Mouse (Mus musculus) liver, embryonic 16.5 days (tissue): ENCODE data around the gene Cntnap2. TPM values are rescaled to one million over a fixed set of nuclear protein-coding genes. Genes with fewer than 3 reads are reported as not detected.

Source experiments
- ATAC-seq: fragments of 200-750 bp; cut with Nextera tagmentation; 2 replicates; pipeline ENCODE4 v1.8.0; 2017; ENCODE audit warnings: low read depth, mild to moderate bottlenecking, moderate number of reproducible peaks, moderate library complexity
- H3K27ac ChIP-seq: fragments of 300-500 bp; sonication (generic); 2 replicates; pipeline ENCODE4 v1.5.1; 2014; ENCODE audit warnings: mild to moderate bottlenecking, low read length
- H3K27me3 ChIP-seq: fragments of 300-500 bp; sonication (generic); 2 replicates; pipeline ENCODE4 v1.6.1; 2014; ENCODE audit warnings: low read depth, low read length, mixed read lengths; ENCODE audit not compliant: control insufficient read depth, insufficient read depth
- H3K36me3 ChIP-seq: fragments of 300-500 bp; sonication (generic); 2 replicates; pipeline ENCODE4 v1.6.1; 2014; ENCODE audit warnings: mild to moderate bottlenecking; ENCODE audit not compliant: control insufficient read depth, insufficient read depth
- H3K4me1 ChIP-seq: fragments of 300-500 bp; sonication (generic); 2 replicates; pipeline ENCODE4 v1.6.1; 2014; ENCODE audit warnings: low read depth, low read length, mixed read lengths; ENCODE audit not compliant: control insufficient read depth
- H3K4me2 ChIP-seq: fragments of 300-500 bp; sonication (generic); 2 replicates; pipeline ENCODE4 v1.6.1; 2014; ENCODE audit warnings: low read depth, low read length, mixed read lengths
- H3K4me3 ChIP-seq: fragments of 300-500 bp; sonication (generic); 2 replicates; pipeline ENCODE4 v1.5.1; 2014; ENCODE audit warnings: low read depth, mild to moderate bottlenecking, low read length
- H3K9ac ChIP-seq: fragments of 300-500 bp; sonication (generic); 2 replicates; pipeline ENCODE4 v1.6.1; 2014; ENCODE audit warnings: low read depth, low read length
- H3K9me3 ChIP-seq: fragments of 300-500 bp; sonication (generic); replicated peaks from 2 replicates; pipeline ENCODE4 v1.6.1; 2016; ENCODE audit warnings: low read length; ENCODE audit not compliant: control insufficient read depth
- WGBS: fragments of 180-500 bp; shearing (Covaris S2); extraction: QIAGEN DNeasy Blood & Tissue Kit; methylation state at CpG from one replicate; pipeline ENCODE4 v1.1.7; 2014; ENCODE audit not compliant: insufficient replicate concordance; 5-methylcytosine and 5-hydroxymethylcytosine counted together
- polyA plus RNA-seq: library from polyadenylated mRNA; unstranded; fragments of >200 nt; fragmentation: Nextera tagmentation; extraction: Ambion mirVana; gene quantifications from 2 replicates; pipeline ENCODE4 v1.2.1, GENCODE M21; 2015

Gene Cntnap2
- polyA plus RNA-seq, 1 experiment from 2014 or later: 0.19 TPM

GRCm38 (mm10) chr6:46675621-46676020, 1616.5 kb downstream of the Cntnap2 start:
- no peak overlapping the region for H3K27ac ChIP-seq
- no peak for ATAC-seq
- no peak overlapping the region for H3K4me2 ChIP-seq
- H3K9ac ChIP-seq: no peak overlapping the region
- H3K9me3 ChIP-seq: no peaks in the 10 kb centered on the region
- no peaks in the 10 kb centered on the region for H3K27me3 ChIP-seq
- H3K36me3 ChIP-seq: no peaks in the 10 kb centered on the region
- no peak overlapping the region for H3K4me3 ChIP-seq
- WGBS: 66% methylated on average over 4 of the region's 4 CpGs
- no peaks in the 10 kb centered on the region for H3K4me1 ChIP-seq

- H3K36me3 ChIP-seq: no peaks in the 10 kb centered on the region
- no peaks in the 10 kb centered on the region for H3K9me3 ChIP-seq
- no peak overlapping the region for H3K9ac ChIP-seq
- no peak overlapping the region for H3K4me3 ChIP-seq
- no peak overlapping the region for H3K27ac ChIP-seq
- 55% methylated on average over 1 of the region's 1 CpGs for WGBS
- no peak for ATAC-seq
- H3K4me2 ChIP-seq: no peak overlapping the region
- no peaks in the 10 kb centered on the region for H3K27me3 ChIP-seq
- H3K4me1 ChIP-seq: no peaks in the 10 kb centered on the region
Observed at GRCm38 (mm10) chr6:46696187-46696586, 1637.0 kb downstream of the Cntnap2 start.

DNA sequence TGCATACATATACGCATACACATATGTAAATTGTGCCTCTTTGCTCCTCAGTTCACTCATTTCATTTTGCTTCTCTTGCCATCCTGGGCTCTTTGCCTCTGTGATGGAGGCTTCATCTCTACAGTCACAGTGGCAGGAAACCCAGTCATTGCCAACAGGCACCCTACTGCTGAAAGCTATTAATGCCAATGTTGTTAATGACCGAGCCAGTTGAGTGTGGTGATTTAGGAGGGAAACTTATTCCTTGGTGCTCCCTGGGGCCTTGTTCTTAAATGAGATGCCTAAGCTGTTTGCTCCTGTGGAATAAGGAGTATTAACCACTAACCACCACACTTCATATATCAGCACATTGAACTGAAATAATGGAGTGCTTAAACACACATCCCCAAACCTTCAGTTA, 1640.2 kb downstream of the Cntnap2 start:
- no peaks in the 10 kb centered on the region for H3K4me1 ChIP-seq

GRCm38 (mm10) chr6:46704293-46705170, 1645.4 kb downstream of the Cntnap2 start:
- H3K9ac ChIP-seq: no peak overlapping the region
- no peak overlapping the region for H3K4me2 ChIP-seq
- no peaks in the 10 kb centered on the region for H3K27me3 ChIP-seq
- WGBS: 50% methylated on average over 7 of the region's 7 CpGs
- H3K9me3 ChIP-seq: no peaks in the 10 kb centered on the region
- no peaks in the 10 kb centered on the region for H3K36me3 ChIP-seq
- H3K4me3 ChIP-seq: no peak overlapping the region
- no peak overlapping the region for H3K27ac ChIP-seq
- no peak for ATAC-seq
- H3K4me1 ChIP-seq: no peaks in the 10 kb centered on the region

More for the DNA sequence above, 1640.2 kb downstream of the Cntnap2 start:
- no peaks in the 10 kb centered on the region for H3K36me3 ChIP-seq
- ATAC-seq: no peak
- H3K4me2 ChIP-seq: no peak overlapping the region
- H3K9me3 ChIP-seq: no peaks in the 10 kb centered on the region
- 69% methylated on average over 2 of the region's 2 CpGs for WGBS
- H3K27me3 ChIP-seq: no peaks in the 10 kb centered on the region
- no peak overlapping the region for H3K4me3 ChIP-seq
- no peak overlapping the region for H3K9ac ChIP-seq
- no peak overlapping the region for H3K27ac ChIP-seq

DNA sequence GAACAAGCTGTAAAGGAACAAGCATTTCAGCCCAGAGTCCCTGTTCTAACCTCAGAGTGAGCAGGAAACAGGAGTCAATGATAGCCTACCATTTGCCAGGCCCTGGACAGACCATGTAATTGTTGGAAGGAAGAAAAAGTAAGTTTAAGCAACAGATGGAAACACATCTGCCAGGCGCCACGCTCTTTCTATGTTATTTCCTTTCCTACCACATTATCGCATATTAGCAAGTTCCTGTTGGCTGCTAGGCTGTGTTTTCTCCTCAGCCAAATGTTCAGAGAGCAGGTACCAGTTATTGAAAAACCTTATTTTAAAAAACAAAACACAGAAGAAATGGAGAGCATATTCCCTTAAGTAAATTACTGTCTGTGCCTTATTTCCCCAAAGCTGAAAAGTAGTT, 1646.8 kb downstream of the Cntnap2 start:
- WGBS: 75% methylated on average over 3 of the region's 3 CpGs
- Histone ChIP-seq H3K27ac (no peak overlapping the region), H3K4me3 (no peak overlapping the region), H3K4me1 (no peaks in the 10 kb centered on the region), H3K36me3 (no peaks in the 10 kb centered on the region), H3K9ac (no peak overlapping the region), H3K9me3 (no peaks in the 10 kb centered on the region), H3K4me2 (no peak overlapping the region), H3K27me3 (no peaks in the 10 kb centered on the region)
- no peak for ATAC-seq

DNA sequence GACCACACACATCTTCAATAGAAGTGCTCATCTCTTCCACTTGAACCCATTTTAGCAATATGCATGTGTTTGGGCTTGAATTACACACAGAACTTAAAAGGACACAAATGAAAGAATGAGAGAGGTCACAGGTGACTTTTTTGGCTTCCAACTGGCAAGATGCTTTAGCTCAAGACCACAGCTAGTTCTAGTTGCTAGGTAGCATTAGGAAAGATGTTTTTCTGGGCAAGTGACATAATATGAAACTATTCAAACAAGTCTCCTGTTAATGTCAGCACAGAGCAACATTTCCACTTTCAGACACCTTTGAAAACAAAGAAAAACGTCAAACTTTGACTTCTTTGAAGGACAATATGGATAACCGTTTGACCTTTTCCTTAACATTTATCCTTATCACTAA, 1657.4 kb downstream of the Cntnap2 start:
- Histone ChIP-seq H3K9ac (no peak overlapping the region), H3K27ac (no peak overlapping the region), H3K4me2 (no peak overlapping the region), H3K27me3 (no peaks in the 10 kb centered on the region), H3K4me1 (no peaks in the 10 kb centered on the region), H3K4me3 (no peak overlapping the region), H3K9me3 (no peaks in the 10 kb centered on the region), H3K36me3 (no peaks in the 10 kb centered on the region)
- ATAC-seq: no peak
- WGBS: 26% methylated on average over 2 of the region's 2 CpGs

GRCm38 (mm10) chr6:46733794-46734193, 1674.6 kb downstream of the Cntnap2 start:
- no peaks in the 10 kb centered on the region for H3K27me3 ChIP-seq
- no peak for ATAC-seq
- no peak overlapping the region for H3K9ac ChIP-seq
- no peaks in the 10 kb centered on the region for H3K36me3 ChIP-seq
- H3K4me3 ChIP-seq: no peak overlapping the region
- no peaks in the 10 kb centered on the region for H3K4me1 ChIP-seq
- H3K4me2 ChIP-seq: no peak overlapping the region
- H3K9me3 ChIP-seq: no peaks in the 10 kb centered on the region
- no peak overlapping the region for H3K27ac ChIP-seq

GRCm38 (mm10) chr6:46748448-46748847, 1689.3 kb downstream of the Cntnap2 start:
- H3K4me1 ChIP-seq: no peaks in the 10 kb centered on the region
- H3K36me3 ChIP-seq: no peaks in the 10 kb centered on the region
- H3K9ac ChIP-seq: no peak overlapping the region
- no peak overlapping the region for H3K4me2 ChIP-seq
- H3K27me3 ChIP-seq: no peaks in the 10 kb centered on the region
- no peaks in the 10 kb centered on the region for H3K9me3 ChIP-seq
- H3K4me3 ChIP-seq: no peak overlapping the region
- H3K27ac ChIP-seq: no peak overlapping the region
- no peak for ATAC-seq

- Histone ChIP-seq H3K27ac (no peak overlapping the region), H3K4me2 (no peak overlapping the region), H3K4me1 (no peaks in the 10 kb centered on the region), H3K27me3 (no peaks in the 10 kb centered on the region), H3K4me3 (no peak overlapping the region), H3K9ac (no peak overlapping the region), H3K36me3 (no peaks in the 10 kb centered on the region), H3K9me3 (no peaks in the 10 kb centered on the region)
- WGBS: 69% methylated on average over 3 of the region's 3 CpGs
- ATAC-seq: no peak
Observed at GRCm38 (mm10) chr6:46763481-46763880, 1704.3 kb downstream of the Cntnap2 start.
